Comparison of ENCODE assay signal across 8 mouse cellular contexts in genomic region chr8:123062721-123063120, GRCm38 (mm10). TPM values are rescaled to one million over a fixed set of nuclear protein-coding genes. Genes with fewer than 3 reads are reported as not detected.
DNase-seq lines count a peak whose midpoint lies in the region; ATAC-seq and TF ChIP-seq lines count a peak whose summit lies in the region.

Spg7 (plus strand) TSS chr8:123062942.

- H3K4me1 ChIP-seq in heart, embryonic 11.5 days (ENCODE audit: control insufficient read depth, insufficient read depth, low read length): peaks cover 18% of the 10 kb centered on the region
- H3K4me1 ChIP-seq in midbrain, postnatal 0 days (ENCODE audit: insufficient read depth, low read length): peaks cover 5% of the 10 kb centered on the region; the same call in 1 of the 2 replicates

- no peaks in the 10 kb centered on the region for H3K9me3 ChIP-seq in heart, embryonic 11.5 days (replicated peaks; ENCODE audit: control insufficient read depth, low read length)
- no peaks in the 10 kb centered on the region for H3K9me3 ChIP-seq in midbrain, postnatal 0 days (ENCODE audit: low read length)

- H3K36me3 ChIP-seq in heart, embryonic 11.5 days (ENCODE audit: control insufficient read depth, insufficient read depth, low read length): no peaks in the 10 kb centered on the region
- H3K36me3 ChIP-seq in midbrain, postnatal 0 days (ENCODE audit: insufficient read depth, low read length): no peaks in the 10 kb centered on the region

- DNase-seq in left cerebral cortex, adult 2 months (ENCODE audit: extremely low spot score in 1 of 2, low spot score in 2 of 2): no peak
- DNase-seq in left cerebral cortex, adult 11 months (ENCODE audit: low spot score): no peak
- no peak for DNase-seq in left cerebral cortex, adult 8-10 months (ENCODE audit: low spot score in 2 of 2)
- DNase-seq in midbrain, postnatal 0 days (ENCODE audit: low spot score): no peak
- no peak for DNase-seq in ovary, adult 18-20 months (ENCODE audit: low spot score)
- no peak for DNase-seq in ovary, postnatal 14 days (ENCODE audit: low spot score)

- intact Hi-C loops in left cerebral cortex, adult 2 months (cut with DNase I): no loop called here

- no peak for TF ChIP-seq CTCF in left cerebral cortex, adult 2 months (IDR thresholded peaks at IDR 0.05)
- no peak for TF ChIP-seq CTCF in midbrain, postnatal 0 days (IDR thresholded peaks at IDR 0.05)

- H3K27ac ChIP-seq in left cerebral cortex, adult 2 months: no peak within 1 kb of the TSS
- no peak within 1 kb of the TSS for H3K27ac ChIP-seq in heart, embryonic 11.5 days (ENCODE audit: low read depth, low read length)
- no peak within 1 kb of the TSS for H3K27ac ChIP-seq in midbrain, postnatal 0 days (ENCODE audit: low read depth, low read length)

- no peak within 1 kb of the TSS for H3K9ac ChIP-seq in heart, embryonic 11.5 days (ENCODE audit: low read depth, low read length)
- no peak within 1 kb of the TSS for H3K9ac ChIP-seq in midbrain, postnatal 0 days (replicated peaks; ENCODE audit: low read length, poor library complexity, severe bottlenecking)

- H3K4me2 ChIP-seq in heart, embryonic 11.5 days: no peak within 1 kb of the TSS
- H3K4me2 ChIP-seq in midbrain, postnatal 0 days (ENCODE audit: low read depth, low read length, poor library complexity, severe bottlenecking): no peak within 1 kb of the TSS

- no peaks in the 10 kb centered on the region for H3K27me3 ChIP-seq in heart, embryonic 11.5 days (ENCODE audit: control insufficient read depth, insufficient read depth, low read length)
- H3K27me3 ChIP-seq in midbrain, postnatal 0 days (ENCODE audit: insufficient read depth, low read length): no peaks in the 10 kb centered on the region

- no peak for ATAC-seq in common myeloid progenitor, adult 5-6 weeks (replicated peaks; ENCODE audit: low read depth, poor library complexity, severe bottlenecking)
- no peak for ATAC-seq in heart, embryonic 11.5 days (replicated peaks; ENCODE audit: insufficient number of reproducible peaks, low FRiP score, low TSS enrichment)
- no peak for ATAC-seq in midbrain, postnatal 0 days (ENCODE audit: low FRiP score)

- WGBS in heart, embryonic 11.5 days (ENCODE audit: insufficient replicate concordance): 72% methylated on average over 7 of the region's 7 CpGs
- 70% methylated on average over 7 of the region's 7 CpGs for WGBS in midbrain, postnatal 0 days

- H3K4me3 ChIP-seq in left cerebral cortex, adult 2 months: no peak within 1 kb of the TSS
- H3K4me3 ChIP-seq in heart, embryonic 11.5 days (ENCODE audit: low read depth, low read length): no peak within 1 kb of the TSS
- no peak within 1 kb of the TSS for H3K4me3 ChIP-seq in midbrain, postnatal 0 days (ENCODE audit: low read depth, low read length)

RNA-seq across cellular contexts. Expression of gene Spg7, which starts in this region (rescaled TPM):
- total RNA-seq in left cerebral cortex, adult 2 months (2021): 10 to 100 TPM; 66.2 to 68.8 TPM
- total RNA-seq in common myeloid progenitor, adult 5-6 weeks (2017): 50.3 and 51.8 TPM in 2 replicates
- polyA plus RNA-seq in heart, embryonic 11.5 days (2014; fragmentation: Nextera tagmentation; extraction: Ambion mirVana): 48.7 and 49.4 TPM in 2 replicates
- total RNA-seq in left cerebral cortex, adult 8-10 months (2022): 10 to 100 TPM; 54.2 to 66.2 (median 63.3) TPM
- total RNA-seq in midbrain, postnatal 0 days (2014; rRNA removed): 47.2 and 64.3 TPM in 2 replicates
- 50.1 and 51.3 TPM in 2 replicates for polyA plus RNA-seq in midbrain, postnatal 0 days (2015; fragmentation: Nextera tagmentation; extraction: Ambion mirVana)
